Mouse (Mus musculus): ENCODE results near the gene Lmo1.

DNA sequence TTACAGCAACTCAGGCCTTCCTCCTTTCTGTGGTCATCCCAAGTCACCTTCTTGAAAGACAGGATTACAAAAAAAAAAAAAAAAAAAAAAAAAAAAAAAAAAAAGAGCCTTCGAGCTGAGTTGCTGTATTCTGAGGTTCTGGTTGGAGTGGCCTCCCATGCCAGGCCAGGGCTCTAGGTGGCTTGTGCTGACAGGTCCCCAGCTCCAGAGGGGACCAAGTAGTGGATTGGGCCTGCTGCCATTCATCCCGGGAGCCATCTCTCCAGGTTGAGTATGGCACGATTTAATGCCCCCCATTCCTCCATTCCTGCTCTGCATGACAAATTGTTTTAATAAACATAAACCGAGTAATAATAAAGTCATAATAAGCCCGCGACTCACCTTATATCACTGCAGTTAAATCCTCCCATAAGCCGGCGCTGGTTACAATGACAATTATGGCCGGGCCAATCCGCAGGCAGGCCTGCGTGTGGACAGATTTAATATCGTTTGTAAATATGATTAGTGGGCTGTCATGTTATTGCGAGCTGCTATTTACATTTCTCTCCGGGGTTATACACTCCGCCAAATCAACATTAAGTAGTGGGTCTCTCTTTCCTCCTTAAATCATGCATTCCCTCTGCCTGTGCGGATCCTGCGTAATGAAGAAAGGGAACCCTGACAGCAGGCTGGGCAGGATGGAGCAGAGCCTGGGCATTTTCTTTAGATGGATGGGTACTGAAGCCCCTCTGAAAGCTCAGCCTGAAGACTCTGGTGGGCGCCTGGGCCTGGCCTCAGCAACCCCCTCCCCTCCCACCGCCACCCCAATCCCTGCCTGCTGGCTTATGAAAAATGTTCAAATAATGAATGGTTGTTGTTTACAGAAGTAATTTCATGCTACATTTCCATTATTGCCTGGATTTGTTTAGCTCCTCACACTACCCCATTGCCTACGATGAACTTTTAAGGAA lies 46.0 kb upstream of the Lmo1 start:
- TF ChIP-seq POLR2A (IDR thresholded peaks at IDR 0.05; ENCODE audit: borderline replicate concordance, control insufficient read depth, low read depth, low read length) (no peak), CTCF (IDR thresholded peaks at IDR 0.05; ENCODE audit: control insufficient read depth, insufficient read depth, low read length) (no peak)
